Mouse (Mus musculus) kidney, postnatal 0 days (tissue): ENCODE results near the gene Col4a1. TPM values are rescaled to one million over a fixed set of nuclear protein-coding genes. Genes with fewer than 3 reads are reported as not detected.
A peak's percentile ranks its signal among the peaks of the same experiment; 100 is the strongest.

Source experiments
- ATAC-seq: fragments of 200-750 bp; cut with Nextera tagmentation; replicated peaks from 2 replicates; pipeline ENCODE4 v1.8.0; 2017; ENCODE audit warnings: low read depth, moderate number of reproducible peaks, moderate TSS enrichment, moderate library complexity; ENCODE audit not compliant: low FRiP score
- DNase-seq: peaks from one replicate; pipeline ENCODE4 v3.0.0-alpha.2; 2016; ENCODE audit warnings: low spot score
- H3K27ac ChIP-seq: fragments of 300-500 bp; sonication (generic); 2 replicates; pipeline ENCODE4 v1.5.1; 2014; ENCODE audit warnings: mild to moderate bottlenecking
- H3K27me3 ChIP-seq: fragments of 300-500 bp; sonication (generic); 2 replicates; pipeline ENCODE4 v1.6.1; 2014; ENCODE audit warnings: low read length, mixed read lengths; ENCODE audit not compliant: insufficient read depth
- H3K36me3 ChIP-seq: fragments of 300-500 bp; sonication (generic); 2 replicates; pipeline ENCODE4 v1.6.1; 2014; ENCODE audit warnings: low read length, mixed read lengths; ENCODE audit not compliant: insufficient read depth
- H3K4me1 ChIP-seq: fragments of 300-500 bp; sonication (generic); replicated peaks from 2 replicates; pipeline ENCODE4 v1.6.1; 2014; ENCODE audit warnings: antibody characterized with exemption, low read length, mixed read lengths; ENCODE audit not compliant: insufficient read depth
- H3K4me2 ChIP-seq: fragments of 300-500 bp; sonication (generic); 2 replicates; pipeline ENCODE4 v1.6.1; 2014; ENCODE audit warnings: mild to moderate bottlenecking, low read length, moderate library complexity, mixed read lengths
- H3K4me3 ChIP-seq: fragments of 300-500 bp; sonication (generic); replicated peaks from 2 replicates; pipeline ENCODE4 v1.5.1; 2014; ENCODE audit warnings: low read depth, low read length
- H3K9ac ChIP-seq: fragments of 300-500 bp; sonication (generic); 2 replicates; pipeline ENCODE4 v1.6.1; 2014; ENCODE audit warnings: low read depth, low read length
- H3K9me3 ChIP-seq: fragments of 300-500 bp; sonication (generic); replicated peaks from 2 replicates; pipeline ENCODE4 v1.6.1; 2016; ENCODE audit warnings: low read length, inconsistent platforms, mixed read lengths
- CTCF ChIP-seq: IDR thresholded peaks from 2 replicates; pipeline ENCODE4 v1.5.1; 2016; ENCODE audit warnings: antibody characterized with exemption, low read depth, mild to moderate bottlenecking, moderate library complexity
- WGBS: fragments of 180-500 bp; shearing (Covaris S2); extraction: QIAGEN DNeasy Blood & Tissue Kit; methylation state at CpG from one replicate; pipeline ENCODE4 v1.1.7; 2014; 5-methylcytosine and 5-hydroxymethylcytosine counted together
- polyA plus RNA-seq: library from polyadenylated mRNA; unstranded; fragments of >200 nt; fragmentation: Nextera tagmentation; extraction: Ambion mirVana; gene quantifications from 2 replicates; pipeline ENCODE4 v1.2.1, GENCODE M21; 2015

Col4a1 gene
- polyA plus RNA-seq, 1 experiment from 2014 or later = 305 TPM

DNA sequence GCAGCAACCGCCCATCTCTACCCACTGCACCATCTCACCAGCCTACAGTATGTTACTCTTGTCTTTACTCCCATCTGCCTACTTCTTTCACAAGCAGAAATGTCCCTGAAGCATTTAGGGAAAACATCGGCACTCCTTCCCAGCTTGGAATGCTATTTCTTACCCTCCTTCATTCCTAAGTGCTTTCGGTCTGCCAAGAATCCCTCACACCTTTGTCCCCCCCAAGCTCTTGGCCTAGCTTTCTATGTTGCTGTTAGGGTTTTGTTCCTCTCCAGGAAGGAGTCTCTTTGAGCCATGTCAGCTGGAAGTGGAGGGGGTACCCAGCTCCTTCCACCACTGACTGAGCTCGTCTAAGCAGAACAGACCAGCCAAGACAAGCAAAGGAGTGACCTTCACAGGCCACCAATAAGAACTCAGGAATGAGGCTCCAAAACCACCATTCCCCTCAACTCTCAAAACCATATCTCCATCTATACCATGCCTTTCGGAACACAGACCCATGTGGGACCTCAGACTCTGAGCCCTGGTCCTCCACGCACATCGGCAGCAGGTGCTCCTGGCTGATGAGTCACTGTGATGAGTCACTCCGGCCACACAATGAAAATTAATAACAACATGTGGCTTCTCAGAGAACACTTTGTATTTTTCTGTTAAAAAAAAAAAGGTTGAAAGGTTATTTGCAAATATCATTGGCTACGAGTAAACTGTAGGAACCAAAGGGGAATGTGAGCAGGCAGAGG is 156.9 kb downstream of the Col4a1 start:
- Histone ChIP-seq H3K27me3 (no peaks in the 10 kb centered on the region), H3K4me3 (no peak overlapping the region), H3K9me3 (no peaks in the 10 kb centered on the region), H3K36me3 (no peaks in the 10 kb centered on the region), H3K9ac (no peak overlapping the region), H3K4me1 (0 out of 2 replicates have a peak, but pooled peaks cover 4% of the 10 kb centered on the region), H3K27ac (no peak overlapping the region), H3K4me2 (no peak overlapping the region)
- ATAC-seq (no peak), DNase-seq (peak; percentile 57)
- 68% methylated on average over 9 of the region's 9 CpGs for WGBS
- no peak for TF ChIP-seq CTCF

DNA sequence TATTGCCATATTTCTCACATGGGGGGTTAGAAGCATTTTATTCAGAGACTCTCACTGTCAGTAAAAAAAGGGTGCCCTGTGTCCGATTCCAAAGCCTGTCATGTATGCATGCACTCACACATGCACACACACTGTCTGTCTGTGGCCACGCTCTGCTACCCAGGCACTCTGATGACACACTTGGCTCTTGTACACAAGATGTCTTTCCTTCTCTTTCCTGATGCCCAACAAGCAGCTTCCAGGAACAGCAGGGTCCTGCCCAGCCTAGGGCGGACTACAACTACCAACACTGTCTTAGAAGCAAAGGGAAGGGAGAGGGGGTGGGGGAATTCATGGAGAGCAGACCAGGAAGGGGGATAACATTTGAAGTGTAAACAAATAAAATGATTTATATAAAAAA is 162.4 kb downstream of the Col4a1 start:
- no peak overlapping the region for H3K27ac ChIP-seq
- no peak overlapping the region for H3K9ac ChIP-seq
- TF ChIP-seq CTCF = no peak
- no peak overlapping the region for H3K4me2 ChIP-seq
- no peak for ATAC-seq
- 83% methylated on average over 3 of the region's 3 CpGs for WGBS
- H3K4me3 ChIP-seq = no peak overlapping the region
- no peaks in the 10 kb centered on the region for H3K9me3 ChIP-seq
- no peaks in the 10 kb centered on the region for H3K4me1 ChIP-seq
- no peaks in the 10 kb centered on the region for H3K27me3 ChIP-seq
- no peak for DNase-seq
- H3K36me3 ChIP-seq = no peaks in the 10 kb centered on the region

DNA sequence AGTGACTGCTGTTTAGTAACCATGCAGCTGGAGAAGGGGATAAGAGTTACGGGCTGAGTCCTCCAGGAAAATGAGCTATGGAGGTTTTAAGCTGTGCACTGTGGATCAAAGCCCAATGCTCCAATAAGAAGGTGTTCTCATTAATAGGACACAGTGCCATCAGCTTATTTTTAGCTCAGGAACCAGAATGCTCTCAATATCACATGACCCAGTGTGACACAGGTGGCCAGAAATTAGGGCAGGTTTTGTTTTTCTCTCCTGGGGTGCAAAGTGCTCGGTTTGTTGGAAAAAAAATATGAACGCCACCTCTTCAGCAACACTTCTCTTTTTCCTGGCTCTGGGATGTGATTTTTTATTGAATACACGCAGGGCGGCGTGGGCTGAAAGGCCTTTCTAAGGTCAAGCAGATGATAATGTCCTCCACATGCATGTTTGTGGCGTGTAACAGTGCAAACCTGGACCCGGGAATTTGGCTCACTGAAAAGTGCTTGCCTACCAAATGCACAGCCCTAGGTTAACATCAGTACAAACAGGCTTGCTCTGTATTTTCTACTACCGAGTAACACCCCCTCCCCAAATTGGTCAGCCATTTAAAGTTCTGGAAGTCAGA is 163.3 kb downstream of the Col4a1 start:
- Histone ChIP-seq H3K9me3 (no peaks in the 10 kb centered on the region), H3K4me1 (no peaks in the 10 kb centered on the region), H3K4me2 (no peak overlapping the region), H3K36me3 (no peaks in the 10 kb centered on the region), H3K4me3 (no peak overlapping the region), H3K9ac (no peak overlapping the region), H3K27ac (no peak overlapping the region), H3K27me3 (no peaks in the 10 kb centered on the region)
- ATAC-seq (no peak), DNase-seq (no peak)
- TF ChIP-seq CTCF = no peak
- WGBS = 86% methylated on average over 9 of the region's 9 CpGs

DNA sequence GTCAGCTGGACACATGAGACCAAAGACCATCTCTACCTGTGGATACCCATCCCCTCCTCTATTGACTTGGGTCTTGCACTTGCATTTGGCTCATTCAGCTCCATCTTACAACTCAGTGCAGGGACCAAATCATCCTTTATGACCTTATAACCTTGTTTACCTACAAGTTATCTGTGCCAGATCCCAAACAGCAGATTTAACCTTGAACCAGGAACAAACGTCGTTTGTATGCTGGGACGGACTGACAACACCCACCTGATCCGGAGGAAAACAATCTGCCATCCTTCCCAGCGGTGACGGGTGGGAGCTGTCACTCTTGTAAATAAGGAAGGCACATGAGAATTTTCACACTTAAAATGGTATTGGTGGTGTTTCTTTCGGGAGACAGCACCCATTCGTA is 163.8 kb downstream of the Col4a1 start:
- Histone ChIP-seq H3K36me3 (no peaks in the 10 kb centered on the region), H3K4me3 (no peak overlapping the region), H3K9ac (no peak overlapping the region), H3K4me1 (no peaks in the 10 kb centered on the region), H3K27me3 (no peaks in the 10 kb centered on the region), H3K4me2 (no peak overlapping the region), H3K9me3 (no peaks in the 10 kb centered on the region), H3K27ac (no peak overlapping the region)
- ATAC-seq (no peak), DNase-seq (no peak)
- WGBS = 74% methylated on average over 8 of the region's 8 CpGs
- no peak for TF ChIP-seq CTCF

Other genes with a start within 250 kb of the Col4a1 start
- gene Col4a2, start within 50 bp of the Col4a1 start, polyA plus RNA-seq = 139 and 140 TPM in 2 replicates
- gene Rab20, start 165.9 kb upstream of the Col4a1 start, polyA plus RNA-seq = 44.3 and 48.0 TPM in 2 replicates
- 111 and 115 TPM in 2 replicates for gene Naxd, start 184.7 kb upstream of the Col4a1 start, polyA plus RNA-seq
- gene Cars2, start 238.0 kb upstream of the Col4a1 start, polyA plus RNA-seq = 16.7 and 17.0 TPM in 2 replicates
- 36.3 and 36.9 TPM in 2 replicates for gene Ing1, start 242.7 kb upstream of the Col4a1 start, polyA plus RNA-seq